Mouse (Mus musculus) c-Kit-positive CD71-positive TER-119-positive erythroid progenitor cells, embryonic 14.5 days (primary cell): ENCODE measurements at regions not wholly inside any gene's neighbourhood (a gene's known extent, or its start where the extent isn't known, plus 50 kb on each side); places are given as distances from the start of the nearest gene placed in this dataset.
"Not testable (repeated sequence)": the region's sequence is repeated elsewhere in the genome, so short reads cannot be mapped to it uniquely, and the experiment has no call there.

Experiments
- DNase-seq: peaks from one replicate; pipeline ENCODE4 v3.0.0-alpha.2; 2013; ENCODE audit warnings: low spot score

GRCm38 (mm10) chr8:86280093-86280721 lies 300.3 kb downstream of the Abcc12 start:
- DNase-seq = no peak

GRCm38 (mm10) chr8:86275699-86276098 lies 304.8 kb downstream of the Abcc12 start:
- DNase-seq = no peak

- no peak for DNase-seq
These were observed 306.7 kb downstream of the Abcc12 start for GRCm38 (mm10) chr8:86273811-86274210.

- no peak for DNase-seq
These were observed 307.9 kb downstream of the Abcc12 start for GRCm38 (mm10) chr8:86272626-86273025.

GRCm38 (mm10) chr8:86271477-86271876 lies 309.0 kb downstream of the Abcc12 start:
- DNase-seq = no peak

GRCm38 (mm10) chr8:86258011-86258410 lies 322.5 kb downstream of the Abcc12 start:
- no peak for DNase-seq

GRCm38 (mm10) chr8:86255431-86255830 lies 325.1 kb downstream of the Abcc12 start:
- DNase-seq = no peak

GRCm38 (mm10) chr8:86254680-86255079 lies 325.8 kb downstream of the Abcc12 start:
- DNase-seq = no peak

GRCm38 (mm10) chr8:86252696-86253355 lies 327.7 kb downstream of the Abcc12 start:
- no peak for DNase-seq

GRCm38 (mm10) chr8:86234696-86235095 lies 345.8 kb downstream of the Abcc12 start:
- DNase-seq = no peak

- DNase-seq = not testable (repeated sequence)
These were observed 348.5 kb downstream of the Abcc12 start for GRCm38 (mm10) chr8:86231994-86232393.

GRCm38 (mm10) chr8:86224851-86225250 lies 355.6 kb downstream of the Abcc12 start:
- no peak for DNase-seq

GRCm38 (mm10) chr8:86222715-86223114 lies 357.8 kb downstream of the Abcc12 start:
- no peak for DNase-seq

- no peak for DNase-seq
These were observed 358.3 kb downstream of the Abcc12 start for GRCm38 (mm10) chr8:86222228-86222627.

- DNase-seq = no peak
These were observed 366.1 kb downstream of the Abcc12 start for GRCm38 (mm10) chr8:86214399-86214798.

- DNase-seq = no peak
These were observed 368.0 kb downstream of the Abcc12 start for GRCm38 (mm10) chr8:86212461-86212860.

GRCm38 (mm10) chr8:86208812-86209262 lies 368.1 kb downstream of the Phkb start:
- no peak for DNase-seq

- DNase-seq = no peak
These were observed 363.9 kb downstream of the Phkb start for GRCm38 (mm10) chr8:86204421-86205229.

- no peak for DNase-seq
These were observed 362.3 kb downstream of the Phkb start for GRCm38 (mm10) chr8:86203107-86203506.

GRCm38 (mm10) chr8:86201830-86202229 lies 361.1 kb downstream of the Phkb start:
- no peak for DNase-seq

- no peak for DNase-seq
These were observed 351.5 kb downstream of the Phkb start for GRCm38 (mm10) chr8:86192262-86192661.

GRCm38 (mm10) chr8:86184671-86185070 lies 343.9 kb downstream of the Phkb start:
- DNase-seq = no peak

GRCm38 (mm10) chr8:86180793-86181192 lies 340.0 kb downstream of the Phkb start:
- DNase-seq = no peak
